Mouse (Mus musculus) mouse trophoblast stem cell (cell line): ENCODE results near the gene Actn4.

Source experiments
- in situ Hi-C, 2 experiments: fragments of 300-500 bp; cut with MseI, MboI; formaldehyde crosslinking; loops; 2 replicates in 1 of 2; 3 replicates in 1 of 2; pipeline ENCODE4 v1.15.1; 2025

Gene Actn4

DNA sequence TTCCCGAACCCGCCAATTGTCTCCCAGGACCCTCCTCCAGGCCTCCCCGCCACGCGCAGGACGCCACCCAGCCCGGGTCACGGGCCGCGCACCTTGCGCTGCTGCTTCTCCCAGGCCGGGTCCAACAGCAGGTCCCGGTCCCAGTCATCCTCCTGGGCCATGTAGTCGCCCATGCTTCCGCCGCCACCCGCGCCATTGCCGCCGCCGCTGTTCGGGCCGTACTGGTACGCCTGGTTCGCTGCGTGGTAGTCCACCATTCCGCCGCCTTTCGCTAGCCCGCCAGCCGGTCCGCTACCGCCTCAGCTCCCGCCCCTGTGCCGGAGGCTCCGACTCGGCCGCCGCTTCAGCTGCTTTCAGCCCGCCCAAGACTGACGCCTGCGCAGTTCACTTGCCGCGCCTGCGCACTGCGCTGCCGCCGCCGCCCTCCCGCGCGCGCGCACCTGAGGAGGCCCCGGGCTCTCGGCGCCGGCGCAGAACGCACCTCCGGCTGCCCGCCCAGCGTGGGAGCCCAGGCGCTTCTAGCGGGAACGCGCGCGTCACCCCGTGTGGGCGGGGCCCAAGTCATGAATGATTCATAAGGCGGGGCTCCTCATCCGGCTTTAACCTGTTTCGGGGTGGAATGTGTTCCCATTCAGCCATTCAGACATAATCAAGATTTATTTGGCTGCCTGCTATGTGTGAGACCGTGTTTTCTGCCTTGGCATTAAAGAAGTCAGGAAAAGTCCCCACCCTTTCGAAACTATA lies at the start of gene Actn4:
Actn4 (minus strand) TSS at position 414 of the 744 bp plus-strand sequence.
- in situ Hi-C loops = no loop called here

GRCm38 (mm10) chr7:29008714-29009113 lies 46.6 kb upstream of the Actn4 start:
- in situ Hi-C loops = no loop called here

- in situ Hi-C loops = no loop called here
These were observed 46.0 kb upstream of the Actn4 start for GRCm38 (mm10) chr7:29008171-29008570.

- in situ Hi-C loops = no loop called here
These were observed 45.3 kb upstream of the Actn4 start for GRCm38 (mm10) chr7:29007224-29008101.

DNA sequence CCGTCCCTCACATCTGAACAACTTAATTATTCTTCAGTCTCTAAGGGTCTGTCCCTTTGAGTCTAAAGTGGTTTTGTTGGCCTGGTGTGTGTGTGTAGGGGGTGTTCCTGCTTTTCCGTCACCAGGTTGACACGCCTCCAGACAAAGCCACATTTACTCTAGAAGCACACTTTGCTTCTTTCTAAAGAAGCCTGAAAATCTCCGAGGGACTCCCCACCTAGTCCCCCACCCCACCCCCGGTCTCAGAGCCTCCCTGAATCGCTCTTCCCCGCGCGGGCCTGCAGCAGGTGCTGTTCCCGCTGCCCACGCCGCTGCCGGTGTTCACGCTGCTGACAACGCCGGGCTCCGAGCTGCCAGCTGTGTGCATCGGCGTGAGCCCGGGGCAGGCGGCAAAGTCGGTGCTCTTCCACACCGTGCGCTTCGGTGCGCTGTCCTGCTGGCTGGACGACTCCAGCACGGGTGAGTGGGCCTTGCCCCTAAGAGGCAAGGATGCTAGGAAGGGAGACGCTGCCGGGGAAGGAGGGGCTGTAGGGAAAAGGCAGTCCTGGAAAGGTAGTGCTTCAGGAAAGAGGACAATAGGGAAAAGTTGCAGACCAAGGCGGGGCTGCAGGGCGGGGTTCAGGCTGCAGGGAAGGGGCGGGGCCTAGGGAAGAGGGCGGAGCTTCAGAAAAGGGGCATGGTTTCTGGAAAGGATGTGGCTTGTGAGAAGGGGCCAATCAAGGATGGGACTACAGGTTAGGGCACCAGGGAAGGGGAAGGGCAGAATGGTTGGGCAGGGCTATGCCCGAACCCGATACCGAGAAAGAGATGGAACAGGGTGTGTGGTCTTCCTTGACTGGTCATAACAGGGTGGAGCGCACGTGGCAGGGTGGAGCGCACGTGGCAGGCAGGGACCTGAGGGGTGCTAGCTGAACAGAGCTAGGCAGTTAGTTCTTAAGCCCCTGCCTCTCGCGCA lies 38.8 kb upstream of the Actn4 start:
- in situ Hi-C loops = no loop called here

DNA sequence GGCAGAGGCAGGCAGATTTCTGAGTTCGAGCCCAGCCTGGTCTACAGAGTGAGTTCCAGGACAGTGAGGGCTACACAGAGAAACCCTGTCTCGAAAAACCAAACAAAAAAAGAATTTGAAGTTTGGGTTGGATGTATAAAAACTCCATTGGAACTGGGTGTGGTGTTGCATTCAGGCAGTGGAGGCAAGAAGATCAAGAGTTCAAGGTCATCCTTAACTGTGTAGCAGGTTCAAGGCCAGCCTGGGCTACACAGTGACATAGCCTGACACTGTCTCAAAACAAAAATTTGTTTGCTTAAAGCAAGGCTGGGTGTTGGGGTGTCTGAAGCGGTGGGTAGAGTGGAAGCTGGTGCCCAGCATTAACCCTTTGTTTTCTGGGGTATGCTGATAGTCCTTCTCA lies 31.3 kb upstream of the Actn4 start:
- in situ Hi-C loops = loop anchor here in 1 of 2 experiments (5.0 kb wide), 1 partner anchor 34 kb away; no protein-coding TSS in a partner anchor

DNA sequence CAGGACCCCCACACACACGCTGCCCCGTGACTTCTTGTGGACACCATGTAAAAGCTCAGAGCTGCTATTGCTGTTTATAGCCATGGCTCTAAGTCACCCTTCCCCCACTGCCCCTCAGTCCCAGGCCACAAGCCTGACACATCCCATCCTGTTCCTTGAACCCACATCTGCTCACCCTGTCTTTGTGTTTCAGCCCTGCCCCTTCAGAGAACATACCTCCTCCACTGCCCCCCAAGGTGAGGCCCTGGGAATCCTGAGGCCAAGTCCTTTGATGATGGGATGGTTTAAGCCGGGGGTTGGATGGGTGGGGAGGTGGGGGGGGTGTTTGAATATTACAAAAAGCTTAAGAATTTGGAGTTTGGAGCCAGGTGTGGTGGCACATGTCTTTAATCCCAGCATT lies 30.9 kb upstream of the Actn4 start:
- in situ Hi-C loops = loop anchor here in 1 of 2 experiments (5.0 kb wide), 1 partner anchor 34 kb away; no protein-coding TSS in a partner anchor

- in situ Hi-C loops = loop anchor here in 1 of 2 experiments (5.0 kb wide), 1 partner anchor 36 kb away; no protein-coding TSS in a partner anchor
These were observed 29.5 kb upstream of the Actn4 start for GRCm38 (mm10) chr7:28991616-28992015.

DNA sequence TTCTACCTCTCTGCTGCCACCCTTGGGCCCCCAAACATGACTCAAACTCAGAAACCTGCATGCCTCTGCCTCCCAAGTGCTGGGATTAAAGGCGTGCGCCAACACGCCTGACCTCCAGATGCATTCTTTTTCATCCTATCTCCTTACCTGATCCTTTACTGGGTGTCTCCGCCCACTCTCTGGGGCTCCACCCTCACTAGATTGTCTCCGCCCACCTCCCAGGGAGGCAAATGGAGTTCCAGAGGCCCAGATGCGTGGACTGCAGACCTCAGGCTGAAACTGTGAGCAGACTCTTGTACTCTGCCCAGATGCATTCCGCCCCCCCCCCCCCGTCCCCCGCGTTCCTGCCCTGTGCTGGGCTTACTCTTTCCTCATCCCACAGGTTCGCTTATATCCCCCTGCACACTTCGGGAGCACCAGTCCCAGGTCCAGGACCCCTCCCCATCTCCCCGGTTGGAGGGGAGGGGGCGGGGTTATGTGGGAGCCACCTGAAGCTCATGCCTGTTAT lies 28.7 kb upstream of the Actn4 start:
- in situ Hi-C loops = loop anchor here in 1 of 2 experiments (5.0 kb wide), 1 partner anchor 36 kb away; no protein-coding TSS in a partner anchor

DNA sequence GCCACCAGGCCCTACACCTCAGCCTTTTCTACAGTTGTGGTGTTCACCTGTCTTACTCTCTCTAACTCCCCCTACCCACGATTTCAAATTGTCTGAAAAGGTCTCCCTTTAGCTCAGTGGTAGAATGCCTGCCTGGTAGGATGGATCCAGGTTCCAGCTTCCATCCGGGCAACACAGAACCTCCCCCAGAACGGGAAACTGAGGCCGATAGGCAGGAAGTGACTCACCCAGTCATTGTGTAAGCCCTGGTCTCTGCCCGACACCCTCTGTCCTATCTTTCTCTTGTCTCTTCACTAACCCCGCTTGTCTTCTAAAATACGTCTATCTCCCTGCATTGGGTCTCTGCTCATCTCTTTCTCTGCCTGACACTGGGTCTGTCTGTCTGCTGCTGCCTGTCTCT lies 23.1 kb upstream of the Actn4 start:
- in situ Hi-C loops = no loop called here

DNA sequence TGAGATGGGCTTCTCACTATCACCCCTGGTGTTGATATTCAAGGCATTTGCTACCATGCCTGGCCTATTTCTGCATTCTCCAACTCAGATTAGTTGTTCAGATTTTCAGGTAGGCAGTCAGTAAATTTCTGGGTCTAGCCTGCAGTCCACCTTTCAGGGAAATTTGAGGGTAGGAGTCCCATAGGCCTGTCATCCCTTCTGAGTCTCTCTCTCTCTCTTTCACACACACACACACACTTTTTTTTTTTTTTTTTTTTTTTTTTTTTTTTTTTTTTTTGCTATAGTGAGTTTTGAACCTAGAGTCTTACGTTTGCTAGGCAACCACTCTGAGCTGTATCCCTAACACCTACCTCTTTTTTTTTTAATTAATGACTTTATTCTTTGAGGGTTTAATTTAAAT lies 22.3 kb upstream of the Actn4 start:
- in situ Hi-C loops = no loop called here

DNA sequence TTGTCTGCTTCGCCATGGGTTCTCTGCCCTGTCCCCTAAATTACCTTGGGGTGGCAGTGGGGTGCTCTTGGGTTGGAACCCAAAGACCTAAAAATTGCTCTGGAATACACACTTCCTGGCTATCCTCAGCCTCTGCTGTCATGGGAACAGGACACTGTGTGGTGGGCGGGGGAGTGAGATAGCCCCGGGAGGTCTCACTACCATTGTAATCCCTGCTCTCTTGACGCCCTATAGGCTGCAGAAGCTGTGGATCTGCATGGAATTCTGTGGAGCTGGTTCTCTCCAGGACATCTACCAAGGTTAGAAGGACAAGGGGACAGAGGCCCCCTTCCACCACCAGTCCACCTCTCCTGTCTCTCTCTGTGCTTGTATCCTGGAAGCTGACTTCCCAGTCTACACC lies 21.7 kb upstream of the Actn4 start:
- in situ Hi-C loops = no loop called here

DNA sequence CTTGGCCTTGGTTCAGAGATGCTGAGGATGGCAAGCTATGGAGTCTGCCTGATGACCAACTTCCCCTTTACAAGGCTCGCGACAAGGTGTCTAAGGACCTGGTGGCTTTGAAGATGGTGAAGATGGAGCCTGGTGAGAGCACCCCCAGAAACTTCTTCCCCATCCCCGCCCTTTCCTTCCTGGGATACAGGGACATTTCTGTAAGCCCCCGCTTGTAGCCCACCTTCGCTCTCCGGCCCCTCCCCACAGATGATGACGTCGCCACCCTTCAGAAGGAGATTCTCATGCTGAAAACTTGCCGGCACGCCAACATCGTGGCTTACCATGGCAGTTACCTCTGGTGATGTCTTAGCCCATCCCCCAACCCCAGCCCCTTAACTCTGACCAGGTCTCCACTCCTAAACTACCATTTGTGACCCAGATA lies 21.0 kb upstream of the Actn4 start:
- in situ Hi-C loops = no loop called here

GRCm38 (mm10) chr7:28982274-28983013 lies 20.3 kb upstream of the Actn4 start:
- in situ Hi-C loops = no loop called here

- in situ Hi-C loops = no loop called here
These were observed 19.6 kb upstream of the Actn4 start, which contains the start of the genes Eif3k and Map4k1 for GRCm38 (mm10) chr7:28981651-28982273. Gene Eif3k (minus strand): TSS chr7:28981864. Gene Map4k1 (plus strand): TSS chr7:28982050.

DNA sequence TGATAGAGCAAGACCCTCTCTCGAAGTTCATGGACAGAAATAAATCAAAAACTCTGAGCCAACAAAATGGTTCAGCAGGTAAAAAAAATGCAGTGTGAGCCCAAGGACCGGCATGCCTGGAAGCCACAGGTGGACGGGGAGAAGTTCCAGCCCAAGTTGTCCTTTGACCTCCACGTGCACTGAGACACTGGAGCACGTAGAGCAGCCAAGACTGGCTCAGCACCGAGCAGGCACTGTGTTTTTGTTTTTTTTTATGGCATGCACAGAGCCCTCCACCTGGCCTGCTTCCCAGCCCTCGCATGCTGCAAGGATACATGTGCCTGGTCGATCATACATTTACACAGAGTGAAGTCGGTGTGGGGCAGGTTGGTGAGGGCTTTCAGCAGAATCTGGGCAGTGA lies 15.4 kb upstream of the Actn4 start:
- in situ Hi-C loops = no loop called here

DNA sequence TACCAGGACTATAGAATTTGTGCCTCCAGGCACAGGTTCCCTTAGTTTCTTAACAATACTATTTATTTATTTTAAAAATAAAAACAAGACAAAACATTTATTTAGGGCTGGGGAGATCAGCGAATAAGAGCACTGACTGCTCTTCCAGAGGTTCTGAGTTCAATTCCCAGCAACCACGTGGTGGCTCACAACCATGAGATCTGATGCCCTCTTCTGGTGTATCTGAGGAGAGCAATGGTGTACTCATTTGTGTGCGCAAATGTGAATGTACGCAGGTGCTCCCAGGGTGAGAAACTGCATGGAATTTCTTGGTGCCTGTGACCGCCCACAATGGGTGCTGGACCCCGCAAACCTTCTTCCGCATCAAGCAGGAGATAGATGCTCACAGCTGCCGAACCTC lies 10.9 kb upstream of the Actn4 start:
- in situ Hi-C loops = no loop called here

- in situ Hi-C loops = no loop called here
These were observed 10.4 kb upstream of the Actn4 start for GRCm38 (mm10) chr7:28972542-28972985.

DNA sequence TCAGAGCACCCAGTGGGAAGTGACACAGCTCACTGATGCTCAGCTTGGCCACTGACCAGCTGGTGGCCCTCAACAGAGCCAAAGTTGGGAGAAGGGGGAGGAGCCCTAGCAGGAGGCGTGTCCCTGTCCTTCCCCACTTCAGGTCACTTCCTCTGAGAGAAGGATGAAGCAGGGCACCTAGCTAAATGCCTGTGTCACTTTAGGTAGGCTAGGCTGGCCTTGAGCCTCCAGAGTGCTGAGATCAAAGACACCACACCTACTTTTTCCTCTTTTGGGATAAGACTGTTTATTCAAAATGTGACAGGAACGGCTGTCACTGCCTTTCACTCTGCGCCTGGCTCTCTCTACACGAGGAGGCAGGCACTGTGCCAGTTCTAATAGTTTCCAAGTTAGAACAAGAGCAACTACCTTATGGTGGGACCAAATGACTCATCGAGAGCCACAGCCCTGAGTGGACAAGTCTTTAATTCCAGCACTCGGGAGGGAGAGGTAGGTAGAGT lies 9.7 kb upstream of the Actn4 start:
- in situ Hi-C loops = no loop called here

GRCm38 (mm10) chr7:28971029-28971428 lies 8.9 kb upstream of the Actn4 start:
- in situ Hi-C loops = no loop called here
